Mouse (Mus musculus) spleen, adult 2 months (tissue): Measurements from ENCODE around the gene Zdhhc13. TPM values are rescaled to one million over a fixed set of nuclear protein-coding genes. Genes with fewer than 3 reads are reported as not detected.

ENCODE experiments used
- DNase-seq, 2 experiments: peaks; one replicate each; pipeline versions ENCODE4 v3.0.0 to v3.0.0-alpha.2; 2012 to 2021; ENCODE audit warnings: low spot score in 2 of 2, low read depth in 1 of 2
- H3K27ac ChIP-seq: fragments of 200-500 bp; 2 replicates; pipeline ENCODE4 v1.5.1; 2012; ENCODE audit warnings: low read length, inconsistent platforms; ENCODE audit not compliant: insufficient read depth
- H3K27me3 ChIP-seq: fragments of 200-500 bp; 2 replicates; pipeline ENCODE4 v1.6.1; 2012; ENCODE audit warnings: mild to moderate bottlenecking, moderate library complexity, low read length, inconsistent platforms; ENCODE audit not compliant: control insufficient read depth, insufficient read depth
- H3K36me3 ChIP-seq: fragments of 200-500 bp; 2 replicates; pipeline ENCODE4 v1.6.1; 2012; ENCODE audit warnings: mild to moderate bottlenecking, low read length, inconsistent platforms; ENCODE audit not compliant: control insufficient read depth, insufficient read depth
- H3K4me1 ChIP-seq: fragments of 200-500 bp; 2 replicates; pipeline ENCODE4 v1.6.1; 2011; ENCODE audit warnings: inconsistent platforms; ENCODE audit not compliant: control insufficient read depth, insufficient read depth, insufficient read length
- H3K4me3 ChIP-seq: fragments of 200-500 bp; 2 replicates; pipeline ENCODE4 v1.5.1; 2011; ENCODE audit warnings: mild to moderate bottlenecking, inconsistent platforms; ENCODE audit not compliant: insufficient read depth, insufficient read length; ENCODE audit errors: extremely low read depth
- CTCF ChIP-seq: fragments of 200-500 bp; IDR thresholded peaks from 2 replicates; pipeline ENCODE4 v1.5.1; 2011; ENCODE audit warnings: mild to moderate bottlenecking, inconsistent platforms; ENCODE audit not compliant: insufficient read depth, insufficient read length, insufficient replicate concordance; ENCODE audit errors: extremely low read depth
- POLR2A ChIP-seq: fragments of 200-500 bp; IDR thresholded peaks from 2 replicates; pipeline ENCODE4 v1.6.1; 2011; ENCODE audit warnings: low read depth, low read length, inconsistent platforms
- WGBS: fragments of 180-500 bp; shearing (Covaris S2); methylation state at CpG from one replicate; pipeline ENCODE4 v1.1.7; 2018; 5-methylcytosine and 5-hydroxymethylcytosine counted together
- polyA plus RNA-seq: library from polyadenylated mRNA; depleted of rRNA; stranded (reverse); fragments of >200 nt; gene quantifications from 2 replicates; pipeline ENCODE4 v1.2.3, GENCODE M21; 2012; rRNA removed

Zdhhc13 gene
- polyA plus RNA-seq: 6.9 and 7.5 TPM in 2 replicates

- WGBS: under 1% methylated on average over 50 of the region's 57 CpGs
- peak; percentile 93 to 94 for DNase-seq
- peak within 1 kb of the TSS; percentile 90 for H3K4me3 ChIP-seq
- no peaks in the 10 kb centered on the region for H3K27me3 ChIP-seq
- TF ChIP-seq CTCF: no peak
- peak; percentile 67 for TF ChIP-seq POLR2A
- H3K4me1 ChIP-seq: peaks cover 12% of the 10 kb centered on the region; the same call in 1 of the 2 replicates
- H3K36me3 ChIP-seq: no peaks in the 10 kb centered on the region
- peak within 1 kb of the TSS; percentile 84 for H3K27ac ChIP-seq
These were observed at the start of gene Zdhhc13 for GRCm38 (mm10) chr7:48788851-48789572. Gene Zdhhc13 (plus strand): TSS chr7:48789003.

GRCm38 (mm10) chr7:48749298-48750163 lies 39.3 kb upstream of the Zdhhc13 start:
- 1% methylated on average over 24 of the region's 24 CpGs for WGBS

GRCm38 (mm10) chr7:48750164-48750809 lies 38.5 kb upstream of the Zdhhc13 start:
- no peaks in the 10 kb centered on the region for H3K36me3 ChIP-seq
- no peak overlapping the region for H3K4me3 ChIP-seq
- WGBS: 44% methylated on average over 8 of the region's 8 CpGs
- H3K4me1 ChIP-seq: no peaks in the 10 kb centered on the region
- DNase-seq: no peak
- TF ChIP-seq CTCF: no peak
- TF ChIP-seq POLR2A: no peak
- no peak overlapping the region for H3K27ac ChIP-seq
- no peaks in the 10 kb centered on the region for H3K27me3 ChIP-seq

More at GRCm38 (mm10) chr7:48749298-48750163, 39.3 kb upstream of the Zdhhc13 start:
- Histone ChIP-seq H3K36me3 (no peaks in the 10 kb centered on the region), H3K4me3 (peak overlapping the region; percentile 49; the same call in 1 of the 2 replicates), H3K27me3 (no peaks in the 10 kb centered on the region), H3K27ac (no peak overlapping the region), H3K4me1 (no peaks in the 10 kb centered on the region)
- DNase-seq: peak; percentile 73 to 77
- TF ChIP-seq POLR2A (no peak), CTCF (peak; percentile 52; the same call in 1 of the 2 replicates)

- H3K27ac ChIP-seq: no peak overlapping the region
- no peaks in the 10 kb centered on the region for H3K27me3 ChIP-seq
- H3K4me3 ChIP-seq: no peak overlapping the region
- H3K4me1 ChIP-seq: no peaks in the 10 kb centered on the region
- no peak for DNase-seq
- 82% methylated on average over 5 of the region's 5 CpGs for WGBS
- TF ChIP-seq POLR2A (no peak), CTCF (no peak)
- no peaks in the 10 kb centered on the region for H3K36me3 ChIP-seq
These were observed 37.6 kb upstream of the Zdhhc13 start for GRCm38 (mm10) chr7:48751222-48751621.

GRCm38 (mm10) chr7:48754415-48754974 lies 34.3 kb upstream of the Zdhhc13 start:
- H3K27me3 ChIP-seq: no peaks in the 10 kb centered on the region
- no peak overlapping the region for H3K4me3 ChIP-seq
- H3K27ac ChIP-seq: no peak overlapping the region
- no peaks in the 10 kb centered on the region; the same call in 1 of the 2 replicates for H3K4me1 ChIP-seq
- TF ChIP-seq CTCF (no peak), POLR2A (no peak)
- WGBS: 85% methylated on average over 3 of the region's 3 CpGs
- DNase-seq: no peak
- no peaks in the 10 kb centered on the region for H3K36me3 ChIP-seq

GRCm38 (mm10) chr7:48755825-48756224 lies 33.0 kb upstream of the Zdhhc13 start:
- H3K27me3 ChIP-seq: no peaks in the 10 kb centered on the region
- no peak for DNase-seq
- WGBS: 86% methylated on average over 3 of the region's 3 CpGs
- H3K36me3 ChIP-seq: no peaks in the 10 kb centered on the region
- H3K4me3 ChIP-seq: no peak overlapping the region
- H3K4me1 ChIP-seq: no peaks in the 10 kb centered on the region; the same call in 1 of the 2 replicates
- no peak for TF ChIP-seq POLR2A
- TF ChIP-seq CTCF: no peak
- no peak overlapping the region for H3K27ac ChIP-seq
